Mouse (Mus musculus) testis, postnatal 10 days (tissue): Measurements from ENCODE around the gene Agtrap.

ENCODE experiments used
- DNase-seq: peaks from one replicate; pipeline ENCODE4 v3.0.0; 2021; ENCODE audit warnings: low spot score

Agtrap gene

GRCm38 (mm10) chr4:148075259-148075658, 12.6 kb downstream of the Agtrap start:
- DNase-seq, result peak; percentile 84

GRCm38 (mm10) chr4:148074521-148075189, 13.2 kb downstream of the Agtrap start:
- no peak for DNase-seq

GRCm38 (mm10) chr4:148071508-148071907, 16.3 kb downstream of the Agtrap start:
- no peak for DNase-seq

- no peak for DNase-seq
Measured at GRCm38 (mm10) chr4:148069602-148070218, 18.1 kb downstream of the Agtrap start.

- DNase-seq, result no peak
Measured at GRCm38 (mm10) chr4:148067346-148067745, 20.5 kb downstream of the Agtrap start.

- DNase-seq, result peak; percentile 74
Measured at GRCm38 (mm10) chr4:148066401-148066744, 21.5 kb downstream of the Agtrap start.

- DNase-seq, result peak; percentile 62
Measured at GRCm38 (mm10) chr4:148065702-148066400, 22.0 kb downstream of the Agtrap start.

GRCm38 (mm10) chr4:148061086-148061480, 26.7 kb downstream of the Agtrap start:
- no peak for DNase-seq

- DNase-seq, result peak; percentile 70
Measured at GRCm38 (mm10) chr4:148060120-148061085, 27.4 kb downstream of the Agtrap start.

- no peak for DNase-seq
Measured at GRCm38 (mm10) chr4:148058993-148059392, 28.8 kb downstream of the Agtrap start.

- DNase-seq, result no peak
Measured at GRCm38 (mm10) chr4:148058218-148058819, 29.5 kb downstream of the Agtrap start.

- no peak for DNase-seq
Measured at GRCm38 (mm10) chr4:148057661-148058209, 30.1 kb downstream of the Agtrap start.

GRCm38 (mm10) chr4:148056801-148057200, 31.0 kb downstream of the Agtrap start:
- DNase-seq, result no peak

- no peak for DNase-seq
Measured at GRCm38 (mm10) chr4:148056246-148056645, 31.6 kb downstream of the Agtrap start.

GRCm38 (mm10) chr4:148054961-148055695, 32.7 kb downstream of the Agtrap start:
- no peak for DNase-seq

- no peak for DNase-seq
Measured at GRCm38 (mm10) chr4:148053417-148053920, 34.4 kb downstream of the Agtrap start.

GRCm38 (mm10) chr4:148052976-148053375, 34.9 kb downstream of the Agtrap start:
- no peak for DNase-seq

GRCm38 (mm10) chr4:148051886-148052285, 35.9 kb downstream of the Agtrap start:
- no peak for DNase-seq

- no peak for DNase-seq
Measured at GRCm38 (mm10) chr4:148051046-148051776, 36.6 kb downstream of the Agtrap start.
